Mouse (Mus musculus) adipocyte (in vitro differentiated cells): ENCODE results near the gene Usp12.

Experiments
- DNase-seq: peaks from one replicate; pipeline ENCODE4 v3.0.0-alpha.2; 2016; ENCODE audit warnings: low spot score

The Usp12 gene

DNA sequence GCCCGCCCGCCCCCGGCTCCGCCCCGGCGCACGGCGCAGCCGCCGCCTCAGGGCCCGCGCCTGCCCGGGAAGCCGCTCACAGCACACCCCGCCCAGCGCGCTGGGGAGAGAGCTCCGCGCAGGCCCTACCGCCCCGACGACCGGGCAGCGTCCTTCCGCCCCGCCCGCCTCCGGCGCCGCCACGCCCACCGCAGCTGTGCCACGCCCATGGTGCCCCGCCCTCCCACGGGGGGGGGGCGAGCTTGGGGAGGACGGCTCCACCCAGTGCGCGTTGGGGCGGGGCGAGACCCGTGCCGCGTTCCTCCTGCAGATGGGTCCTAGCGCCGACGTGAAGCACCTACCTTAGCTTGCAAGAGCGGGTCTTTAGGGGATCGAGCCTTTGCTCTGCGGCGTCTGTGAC lies at the start of gene Usp12:
Gene Usp12, minus strand, starts transcription at position 154 of the 400 bp plus-strand sequence.
- DNase-seq = peak; percentile 96

DNA sequence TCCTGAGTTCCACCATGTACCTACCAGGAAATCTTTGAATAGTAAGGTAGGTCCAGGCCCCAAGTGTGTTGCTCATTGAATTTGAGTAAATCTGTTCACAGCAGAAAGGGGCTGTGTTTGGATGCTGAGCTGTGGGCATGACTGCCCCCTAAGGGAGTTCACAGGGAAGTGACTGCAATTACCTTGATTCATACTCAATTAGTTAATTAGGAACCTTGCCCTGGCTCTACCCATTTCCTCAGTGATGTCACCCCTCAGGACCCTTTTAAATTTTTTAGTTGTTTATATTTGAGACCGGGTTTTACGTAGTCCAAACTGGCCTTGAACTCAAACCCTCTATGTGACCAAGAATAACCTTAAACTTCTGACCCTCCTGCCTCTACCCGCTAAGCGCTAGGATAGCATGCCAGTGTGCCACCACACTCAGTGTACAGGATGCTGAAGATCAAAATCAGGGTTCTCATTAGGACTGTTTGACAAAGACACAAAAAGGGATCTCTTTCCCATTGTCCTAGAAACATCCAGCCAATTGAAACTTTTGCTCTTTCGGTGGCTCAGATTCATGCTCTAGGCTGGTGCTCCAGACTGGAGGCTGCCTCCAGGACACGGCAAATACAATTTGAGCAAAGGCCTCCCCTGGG lies 49.6 kb upstream of the Usp12 start:
- no peak for DNase-seq

DNA sequence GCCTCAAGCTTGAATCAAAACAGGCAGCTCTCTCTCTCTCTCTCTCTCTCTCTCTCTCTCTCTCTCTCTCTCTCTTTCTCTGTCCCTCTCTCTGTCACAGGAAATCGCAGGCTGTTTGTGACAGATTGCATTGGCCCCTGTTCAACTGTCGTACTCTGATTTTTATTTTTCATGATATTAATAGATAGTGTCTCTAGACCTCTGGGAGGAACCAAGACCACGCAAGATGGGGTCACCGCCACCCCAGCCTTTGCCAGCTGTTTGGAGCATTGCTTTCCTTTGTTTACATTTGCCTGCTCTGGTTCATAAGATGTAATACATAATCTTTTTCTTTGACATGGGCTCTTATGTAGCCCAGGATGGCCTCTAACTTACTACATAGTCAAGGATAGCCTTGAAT lies 47.2 kb upstream of the Usp12 start:
- DNase-seq = no peak

DNA sequence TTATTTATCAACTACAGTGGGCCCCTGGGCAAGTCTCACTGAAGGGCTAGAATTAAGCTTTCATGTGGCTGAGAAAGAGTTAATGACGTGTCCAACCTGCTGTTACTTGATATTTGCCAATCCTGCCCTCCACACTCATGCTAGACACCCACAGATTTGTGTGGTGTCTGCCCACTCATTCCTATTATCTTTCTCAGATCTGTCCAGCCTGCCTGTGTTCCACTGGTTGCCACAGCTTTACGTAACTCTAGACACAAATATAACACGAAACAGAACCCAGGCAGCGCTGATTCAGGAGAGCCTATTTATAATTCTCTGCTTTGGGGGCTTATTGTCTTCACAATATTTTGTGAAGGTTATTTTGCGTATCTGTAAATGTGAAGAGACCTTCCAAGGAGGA lies 46.5 kb upstream of the Usp12 start:
- DNase-seq = no peak

DNA sequence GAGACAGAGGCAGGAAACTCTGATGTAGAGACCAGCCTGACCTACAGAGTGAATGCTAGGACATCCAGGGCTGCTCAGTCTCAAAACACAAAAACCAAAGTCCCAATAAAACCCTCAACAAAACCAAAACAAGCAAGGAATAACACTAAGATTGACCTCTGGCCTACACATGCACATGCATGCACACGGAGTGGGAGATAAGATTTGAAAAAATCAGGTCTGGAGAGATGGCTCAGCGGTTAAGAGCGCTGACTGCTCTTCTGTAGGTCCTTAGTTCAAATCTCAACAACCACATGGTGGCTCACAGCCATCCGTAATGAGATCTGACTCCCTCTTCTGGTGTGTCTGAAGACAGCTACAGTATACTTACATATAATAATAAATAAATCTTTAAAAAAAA lies 45.6 kb upstream of the Usp12 start:
- no peak for DNase-seq

DNA sequence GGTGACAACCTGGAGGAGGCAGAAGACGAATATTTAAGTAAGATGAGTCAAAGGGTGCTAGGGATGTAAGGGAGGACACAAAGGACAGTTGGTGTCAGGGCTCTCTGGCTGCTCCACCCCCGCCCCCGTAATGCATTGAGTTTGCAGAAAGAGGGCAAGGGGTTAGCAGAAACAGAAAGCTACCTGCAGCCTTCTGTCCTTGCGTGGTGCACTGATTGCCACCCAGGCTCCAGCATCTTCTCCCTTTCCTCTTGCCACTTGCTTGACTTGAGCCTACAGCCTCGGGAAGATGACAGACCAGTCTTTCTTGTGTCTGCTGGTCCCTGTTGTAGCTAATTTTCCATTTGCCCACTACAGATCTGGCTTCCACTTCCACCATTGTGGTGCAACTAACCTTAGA lies 45.0 kb upstream of the Usp12 start:
- no peak for DNase-seq

DNA sequence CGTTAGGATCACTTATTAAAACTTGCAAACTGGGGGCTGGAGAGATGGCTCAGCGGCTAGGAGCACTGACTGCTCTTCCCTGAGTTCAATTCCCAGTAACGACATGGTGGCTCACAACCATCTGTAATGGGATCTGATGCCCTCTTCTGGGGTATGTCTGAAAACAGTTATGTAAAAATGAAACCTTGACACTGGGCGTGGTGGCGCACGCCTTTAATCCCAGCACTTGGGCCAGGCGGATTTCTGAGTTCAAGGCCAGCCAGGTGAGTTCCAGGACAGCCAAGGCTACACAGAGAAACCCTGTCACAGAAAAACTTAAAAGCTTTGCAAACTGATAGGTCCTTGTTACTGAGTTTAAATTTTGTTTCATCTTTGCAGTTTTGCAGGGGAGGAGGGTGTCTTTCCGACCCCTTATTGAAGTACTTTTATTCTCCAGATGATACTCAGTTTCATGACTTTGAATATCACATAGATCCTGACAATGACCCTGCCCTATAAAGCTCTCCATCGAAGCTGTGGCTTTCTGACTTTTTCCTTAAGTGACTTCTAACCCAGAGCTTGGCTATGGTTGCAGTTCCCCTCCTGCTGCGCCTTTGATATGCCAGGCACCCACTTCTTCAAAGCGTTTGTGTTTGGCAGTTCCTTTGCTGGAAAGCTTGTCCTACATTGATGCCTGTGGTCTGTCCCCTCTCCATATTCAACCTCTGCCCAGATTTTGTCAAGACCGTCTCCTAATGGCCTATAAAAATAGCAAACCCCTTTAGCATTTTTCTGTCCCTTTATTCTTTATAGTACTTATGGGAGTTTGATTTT lies 44.2 kb upstream of the Usp12 start:
- no peak for DNase-seq

DNA sequence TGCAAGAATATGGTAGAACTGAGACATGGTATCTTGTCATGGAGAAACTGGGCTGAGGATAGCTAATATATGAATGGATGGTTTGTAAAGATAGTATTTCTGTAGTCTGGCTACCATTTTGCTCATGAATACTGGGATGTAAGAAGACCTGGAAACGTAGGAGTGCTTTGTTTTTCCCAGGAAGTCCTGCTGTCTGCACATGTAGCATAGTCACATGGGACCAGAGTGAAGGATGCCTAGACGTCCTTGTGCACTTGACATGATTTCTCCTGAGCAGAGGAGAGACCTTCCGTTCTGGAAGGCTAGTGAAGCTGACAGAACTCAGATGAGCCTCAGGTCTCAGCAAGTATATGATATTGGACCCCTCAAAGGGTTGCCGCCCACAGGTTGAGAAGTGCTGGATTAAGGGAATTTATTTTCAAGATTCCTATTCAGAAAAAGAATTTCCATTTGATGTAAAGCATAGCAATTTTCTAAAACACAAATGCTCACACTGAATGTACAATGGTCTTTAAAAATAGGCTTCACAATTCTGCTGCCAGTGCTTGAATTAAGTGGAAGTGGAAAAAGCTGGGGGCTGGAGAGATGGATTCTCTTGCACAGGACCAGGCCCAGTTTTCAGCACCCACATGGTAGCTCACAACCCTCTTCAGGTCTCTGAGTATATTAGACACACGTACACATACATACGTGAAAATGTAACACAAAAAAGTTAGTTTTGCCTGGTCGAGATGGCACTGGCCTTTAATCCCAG lies 43.3 kb upstream of the Usp12 start:
- DNase-seq = no peak

DNA sequence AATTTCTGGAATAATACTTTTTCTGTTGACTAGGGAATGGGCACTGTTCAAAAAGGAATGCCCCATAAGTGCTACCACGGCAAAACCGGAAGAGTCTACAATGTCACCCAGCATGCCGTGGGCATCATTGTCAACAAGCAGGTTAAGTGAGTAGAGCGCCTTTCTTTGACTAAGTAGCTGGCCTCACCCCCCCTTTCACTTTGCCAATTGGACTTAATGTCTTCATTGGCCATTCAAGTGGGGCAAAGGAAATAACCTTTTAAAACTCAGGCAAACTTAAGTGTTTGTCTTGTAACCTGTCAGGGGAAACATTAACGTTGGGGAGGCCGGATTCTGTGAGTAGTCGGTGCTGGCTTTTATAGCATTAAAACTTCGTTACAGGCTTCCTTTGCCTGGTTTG lies 40.2 kb upstream of the Usp12 start:
- DNase-seq = no peak

DNA sequence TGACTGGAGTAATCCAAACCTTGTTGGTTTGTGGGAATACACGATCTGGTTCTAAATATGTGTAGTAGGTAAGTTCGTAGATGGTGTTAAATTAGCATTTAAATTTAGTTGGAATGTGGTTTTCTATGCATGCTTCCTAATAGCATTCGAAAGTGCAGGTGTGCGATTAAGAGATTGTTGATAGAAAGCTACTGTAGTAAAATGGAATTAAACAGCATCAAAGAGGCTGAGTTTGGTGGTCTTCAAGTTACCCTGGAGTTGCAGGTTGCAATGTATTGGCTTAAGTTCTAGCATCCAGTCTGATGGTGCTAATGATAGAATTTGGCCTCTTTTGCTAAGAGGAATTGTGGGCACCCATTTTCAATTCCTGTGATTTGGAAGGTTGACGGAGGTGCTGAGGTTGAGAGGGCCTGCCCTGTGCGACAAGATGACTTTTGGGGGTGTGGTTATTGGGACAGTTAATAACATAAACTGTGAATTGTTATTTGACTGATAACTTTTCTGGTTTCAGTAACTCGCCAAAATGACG lies 38.9 kb upstream of the Usp12 start:
- no peak for DNase-seq

DNA sequence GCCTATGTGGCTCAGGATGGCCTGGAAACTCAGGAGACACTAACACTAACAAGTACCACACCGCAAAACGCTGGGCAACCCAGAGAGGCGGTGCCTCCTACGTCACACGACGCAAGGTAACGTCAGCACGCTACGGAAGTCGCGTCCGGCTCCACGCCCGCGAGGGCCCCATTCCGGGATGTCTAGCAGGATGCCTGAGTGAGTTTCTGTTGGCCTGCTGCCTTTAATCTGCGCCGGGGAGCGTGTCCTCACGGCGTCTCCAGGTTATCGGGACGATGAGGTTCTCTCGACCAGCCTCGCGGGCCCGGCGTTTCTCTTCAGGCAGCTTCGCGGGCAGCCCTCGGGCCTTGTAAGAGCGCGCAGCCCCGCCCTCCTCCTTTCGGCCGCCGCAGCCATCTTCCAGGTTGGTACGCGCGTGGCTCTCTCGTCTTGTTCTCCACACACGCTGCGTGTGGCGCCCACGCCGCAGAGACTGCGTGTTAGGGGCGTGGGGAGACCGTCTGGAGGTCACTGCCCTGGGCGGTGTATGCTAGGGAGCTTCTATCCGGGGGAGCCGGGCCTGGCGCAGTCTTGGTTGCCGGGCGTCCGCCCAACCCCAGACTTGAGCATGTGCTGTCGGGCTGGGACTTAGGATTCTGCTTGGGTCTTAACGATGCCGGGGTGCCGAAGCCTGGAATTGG lies 38.1 kb upstream of the Usp12 start, which contains the start of gene Rpl21:
Gene Rpl21, plus strand, starts transcription at position 122 of the 680 bp plus-strand sequence.
- peak; percentile 97 for DNase-seq

DNA sequence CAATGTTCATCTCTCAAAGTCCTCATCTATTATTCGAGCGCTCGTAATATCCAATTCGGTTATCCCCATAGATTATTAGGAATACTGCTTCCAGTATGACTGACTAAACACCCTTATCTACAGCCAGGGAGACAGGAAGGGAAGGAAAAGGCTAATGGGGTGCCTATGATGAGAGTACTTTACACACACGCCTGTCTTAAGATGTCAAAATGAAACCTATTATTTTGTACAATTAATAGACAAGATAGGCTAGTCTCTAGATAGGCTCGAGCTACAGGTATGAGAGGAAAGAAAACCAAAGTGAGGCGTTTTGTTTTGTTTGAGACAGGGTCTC lies 37.6 kb upstream of the Usp12 start:
- no peak for DNase-seq

DNA sequence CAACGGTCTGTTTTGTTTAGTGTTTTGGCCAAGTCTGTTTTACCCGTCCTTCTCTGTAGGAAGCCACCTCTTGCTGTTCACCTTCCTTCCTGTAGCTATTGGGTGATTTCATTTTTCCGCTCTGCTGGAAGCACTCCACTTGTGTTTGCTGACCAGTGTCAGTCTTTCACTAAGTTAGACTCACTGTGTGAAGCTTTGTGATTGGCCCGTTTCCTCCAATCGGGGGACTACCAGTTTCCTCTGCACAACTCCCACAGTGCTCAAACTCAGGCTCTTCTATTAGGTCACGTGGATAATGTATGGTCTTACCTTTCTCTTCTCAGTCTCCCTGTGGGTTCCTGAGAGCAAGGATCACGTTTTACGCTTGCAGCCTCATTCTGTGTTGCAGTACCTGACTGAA lies 34.7 kb upstream of the Usp12 start:
- no peak for DNase-seq

DNA sequence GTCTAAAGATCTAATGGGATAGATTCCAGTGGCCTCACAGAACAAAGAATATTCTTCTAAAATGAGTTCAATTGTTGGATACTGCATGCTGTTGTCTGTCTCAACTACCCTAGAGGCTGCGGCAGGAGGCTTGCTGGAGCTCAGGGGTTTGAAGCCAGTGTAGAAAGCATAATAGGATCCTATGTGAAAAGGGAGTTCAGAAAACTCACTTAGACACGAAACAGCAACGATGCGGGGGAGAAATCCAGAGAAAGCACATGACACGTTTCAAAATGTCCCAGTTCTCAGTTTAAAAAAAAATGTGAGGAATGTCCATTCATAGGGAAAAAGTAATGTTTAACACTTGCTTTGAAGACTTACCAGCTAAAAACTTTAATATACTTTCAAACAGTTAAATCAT lies 28.2 kb upstream of the Usp12 start:
- no peak for DNase-seq

DNA sequence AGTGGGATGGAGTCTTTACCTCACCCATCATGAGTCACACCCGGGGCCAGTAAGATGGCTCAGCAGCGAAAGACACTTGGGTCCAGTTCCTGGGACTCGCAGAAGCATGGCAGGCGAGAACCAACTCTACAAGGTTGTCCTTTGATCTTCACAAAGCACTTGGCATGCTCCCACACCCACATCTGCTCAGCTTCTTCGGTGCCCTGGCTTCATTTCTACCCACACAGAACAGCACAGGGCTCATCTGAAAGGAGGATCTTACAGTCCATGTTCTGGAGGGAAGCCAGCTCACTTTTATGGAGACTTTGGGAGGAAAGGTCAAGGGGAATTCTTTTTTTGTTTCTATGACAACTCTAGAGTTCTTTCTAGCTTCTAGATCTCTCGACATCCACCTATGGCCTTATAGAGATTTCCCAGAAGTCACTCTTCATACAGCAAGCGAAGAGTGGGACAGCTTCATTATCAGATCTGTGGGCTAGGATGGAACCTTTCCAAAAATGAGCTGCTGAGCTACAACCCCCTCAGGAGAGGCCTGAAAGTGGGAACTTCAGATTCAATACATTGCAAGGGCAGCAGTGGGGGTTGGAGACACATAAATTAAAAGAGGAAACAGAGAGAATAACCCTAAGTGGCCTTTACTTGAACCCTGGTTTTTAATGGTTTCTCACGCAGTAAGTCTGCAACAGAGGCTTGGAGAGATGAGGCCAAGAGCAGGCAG lies 24.3 kb upstream of the Usp12 start:
- DNase-seq = no peak

DNA sequence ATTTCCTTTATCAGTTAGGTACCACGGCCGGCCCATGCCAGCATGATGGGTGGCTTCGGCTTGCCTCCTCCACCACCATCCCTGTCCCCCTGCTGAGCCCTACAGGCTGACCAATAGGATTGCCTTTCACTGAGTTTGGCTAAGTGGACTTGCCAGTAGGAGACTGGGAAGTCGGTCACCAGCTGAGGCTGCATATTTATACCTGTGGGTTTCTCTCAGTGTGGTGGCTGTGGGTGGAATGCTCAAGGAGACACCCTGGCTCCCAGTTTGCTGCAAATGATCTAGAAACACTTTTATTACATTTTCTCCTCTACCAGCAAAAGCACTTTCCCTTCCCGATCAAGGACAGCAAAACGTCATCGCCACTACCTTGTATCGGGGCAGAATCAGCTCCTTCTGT lies 22.8 kb upstream of the Usp12 start:
- DNase-seq = no peak

DNA sequence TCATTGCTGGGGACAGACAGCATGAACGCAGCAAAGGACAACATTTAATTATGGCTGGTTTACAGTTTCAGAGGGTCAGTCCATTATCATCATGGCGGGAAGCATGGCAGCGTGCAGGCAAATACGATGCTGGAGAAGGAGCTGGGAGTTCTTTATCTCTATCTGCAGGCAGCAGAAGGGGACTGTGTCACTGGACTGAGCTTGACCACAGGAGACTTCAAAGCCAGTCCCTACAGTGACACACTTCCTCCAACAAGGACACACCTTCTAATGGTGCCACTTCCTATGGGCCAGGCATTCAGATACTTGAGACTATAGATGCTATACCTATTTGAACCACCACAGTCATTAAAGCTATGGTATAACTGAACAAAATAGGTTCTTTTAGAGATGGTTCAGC lies 20.6 kb upstream of the Usp12 start:
- no peak for DNase-seq

DNA sequence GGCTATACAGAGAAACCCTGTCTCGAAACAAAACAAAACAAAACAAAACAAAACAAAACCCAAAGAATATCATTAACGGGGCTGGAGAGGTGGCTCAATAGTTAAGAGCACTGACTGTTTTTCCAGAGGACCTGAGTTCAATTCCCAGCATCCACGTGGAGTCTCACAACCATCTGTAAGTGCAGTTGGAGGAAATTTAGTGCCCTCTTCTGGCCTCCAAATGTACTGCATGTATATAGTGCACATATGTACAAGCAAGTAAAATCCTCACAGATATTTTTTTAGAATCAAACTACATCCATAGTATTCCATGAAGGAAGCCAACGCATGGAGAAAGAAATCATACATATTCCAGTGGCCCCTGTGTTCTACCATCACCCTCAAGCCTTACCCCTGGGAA lies 18.6 kb upstream of the Usp12 start:
- DNase-seq = no peak

DNA sequence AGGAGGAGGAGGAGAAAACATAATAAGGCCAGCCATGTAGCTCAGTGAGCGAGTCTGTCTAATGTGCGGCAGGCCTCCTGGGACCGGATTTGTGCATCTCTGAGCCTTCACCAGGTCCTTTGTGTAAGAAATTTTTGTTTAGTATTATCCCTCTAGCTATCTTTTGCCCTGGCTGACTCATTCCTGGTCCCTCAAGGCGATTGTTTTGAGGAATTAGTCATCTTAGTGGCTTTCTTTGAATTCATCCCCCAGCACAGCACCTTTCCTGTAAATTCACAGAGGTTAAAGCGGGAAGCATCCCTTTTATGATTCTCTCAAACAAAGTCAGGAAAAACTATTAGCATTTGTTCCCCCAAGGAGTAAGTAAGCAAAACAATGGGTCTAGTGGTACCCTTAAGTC lies 18.1 kb upstream of the Usp12 start:
- DNase-seq = no peak

DNA sequence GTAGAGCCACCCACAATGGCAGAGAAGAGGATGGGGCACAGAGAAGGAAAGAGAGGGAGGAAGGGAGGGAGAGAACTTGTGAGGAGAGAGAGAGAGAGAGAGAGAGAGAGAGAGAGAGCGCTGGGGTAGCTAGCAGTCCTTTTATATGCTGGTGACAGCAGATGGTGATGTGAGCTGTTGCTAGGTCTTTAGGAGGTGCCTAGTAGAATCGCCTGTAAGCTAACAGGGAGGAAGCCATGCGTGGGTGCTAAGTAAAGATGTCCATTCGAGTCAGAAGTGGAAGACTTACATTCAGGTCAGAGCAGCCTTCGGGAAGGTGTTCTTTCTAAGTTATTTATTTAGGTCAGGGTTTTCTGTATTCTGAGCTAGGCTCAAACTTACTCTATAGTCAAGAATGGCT lies 15.1 kb upstream of the Usp12 start:
- DNase-seq = no peak

DNA sequence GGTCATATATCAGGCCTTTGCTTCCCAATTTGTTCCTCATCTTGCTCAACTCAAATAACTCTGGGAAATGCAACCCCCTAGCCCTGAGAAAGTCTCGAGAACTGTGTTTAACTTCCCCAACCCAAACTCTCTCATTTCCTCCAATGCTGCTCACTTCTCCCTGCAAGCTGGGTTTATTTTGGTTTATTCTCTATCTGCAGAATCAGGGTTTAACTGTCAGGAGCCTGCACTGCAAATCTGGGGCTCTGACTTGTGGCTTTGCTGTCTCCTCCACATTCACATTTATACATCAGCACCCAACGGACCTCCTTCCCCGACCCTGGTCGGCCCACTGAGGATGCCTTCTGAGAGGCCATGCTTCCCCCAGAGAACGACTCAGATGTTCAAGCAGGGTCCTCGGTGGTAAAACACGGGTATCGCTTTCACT lies 11.2 kb upstream of the Usp12 start:
- DNase-seq = no peak

DNA sequence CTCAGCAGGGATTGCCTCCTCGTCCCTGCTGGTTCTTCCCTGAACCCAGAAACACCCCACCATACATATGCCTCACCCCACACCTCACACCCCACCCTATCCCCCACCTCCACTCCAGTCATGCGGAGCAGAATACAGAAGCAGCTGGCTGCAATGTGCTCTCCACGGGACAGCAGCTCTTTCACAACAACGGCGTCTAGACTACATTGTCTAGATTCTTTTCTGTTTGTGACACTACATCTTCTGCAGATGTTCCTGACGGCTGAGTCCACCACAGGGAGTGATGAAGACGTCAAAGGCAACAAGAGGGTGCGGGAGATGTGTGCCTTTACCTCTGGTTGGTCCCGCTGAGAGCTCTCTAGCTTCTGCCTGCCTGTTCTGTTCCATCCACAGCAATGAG lies 3.2 kb upstream of the Usp12 start:
- no peak for DNase-seq
